22 mouse cellular contexts compared by ENCODE assay signal in genomic region chr9:54463483-54464054, GRCm38 (mm10). TPM values are rescaled to one million over a fixed set of nuclear protein-coding genes. Genes with fewer than 3 reads are reported as not detected.
DNase-seq lines count a peak whose midpoint lies in the region; ATAC-seq and TF ChIP-seq lines count a peak whose summit lies in the region.
"Had no signal": no experiment of that assay in that cellular context is flagged by ENCODE, and none has a peak within 500 bp of the region (broad histone marks: within the 10 kb centered on the region; RNA-seq: fewer than 3 reads in every experiment).

No protein-coding gene starts in this region.

- TF ChIP-seq POLR2A in MEL (IDR thresholded peaks at IDR 0.05; ENCODE audit: control insufficient read depth in 1 of 2, insufficient read depth in 1 of 2, low read depth in 1 of 2, low read length in 2 of 2, poor library complexity in 1 of 2): no peak

- H3K4me3 ChIP-seq in MEL (ENCODE audit: control insufficient read depth in 1 of 2, insufficient read depth in 1 of 2, low read depth in 2 of 2, low read length in 2 of 2): peak overlapping the region in 1 of 2 experiments; percentile 13; a peak in 1 of 4 replicates
- H3K4me3 ChIP-seq: embryonic facial prominence, embryonic 15.5 days; gastrocnemius, adult 2 months; intestine, embryonic 15.5 days; limb, embryonic 12.5 days; liver, embryonic 12.5 days had no signal

- no peak for ATAC-seq in cerebellum, adult (ENCODE audit: insufficient number of reproducible peaks, low FRiP score, low TSS enrichment)
- ATAC-seq: intestine, embryonic 15.5 days; liver, embryonic 12.5 days had no signal

- no peak for TF ChIP-seq RAD21 in MEL (IDR thresholded peaks at IDR 0.05; ENCODE audit: low read depth, low read length)

- DNase-seq in cerebellum, postnatal 10 days: peak; percentile 22 to 37
- DNase-seq in layer of hippocampus, adult 11-12 months (ENCODE audit: low spot score): peak; percentile 43
- no peak for DNase-seq in layer of hippocampus, postnatal 10 days (ENCODE audit: low spot score in 2 of 2)
- peak; percentile 51 for DNase-seq in MEL (ENCODE audit: low read depth, low spot score)
- DNase-seq in layer of hippocampus, adult 8-10 months (ENCODE audit: low spot score in 2 of 2): peak; percentile 40 to 54
- no peak for DNase-seq in lung, postnatal 36 days
- no peak for DNase-seq in gastrocnemius, postnatal 10 days
- DNase-seq: adrenal gland, postnatal 25 days; gastrocnemius, adult 2 months; heart, postnatal 14 days; kidney, adult 9 months; kidney, postnatal 36 days; lung, adult 2 months; right cerebral cortex, postnatal 14 days; thymus, adult 2 months had no signal

- H3K9me3 ChIP-seq in MEL (replicated peaks; ENCODE audit: insufficient read depth, low read length): no peaks in the 10 kb centered on the region
- H3K9me3 ChIP-seq: embryonic facial prominence, embryonic 15.5 days; G1E; intestine, embryonic 15.5 days; limb, embryonic 12.5 days; liver, embryonic 12.5 days had no signal

- no peak overlapping the region for H3K9ac ChIP-seq in MEL (ENCODE audit: control insufficient read depth, low read depth, low read length, poor library complexity, severe bottlenecking)
- H3K9ac ChIP-seq: embryonic facial prominence, embryonic 15.5 days; hindbrain, embryonic 14.5 days; intestine, embryonic 15.5 days; limb, embryonic 12.5 days; liver, embryonic 12.5 days had no signal

- H3K4me1 ChIP-seq in MEL (ENCODE audit: control insufficient read depth in 1 of 2, insufficient read depth in 2 of 2, low read length in 2 of 2): peaks cover 11 to 16% of the 10 kb centered on the region in 2 experiments
- H3K4me1 ChIP-seq: embryonic facial prominence, embryonic 15.5 days; intestine, embryonic 15.5 days; limb, embryonic 12.5 days; liver, embryonic 12.5 days had no signal

- no peaks in the 10 kb centered on the region for H3K79me2 ChIP-seq in MEL (ENCODE audit: control insufficient read depth, insufficient read depth, low read length, poor library complexity)

- 0 out of 2 replicates have a peak overlapping the region, but pooled peaks have one; percentile 42 for H3K27ac ChIP-seq in MEL (ENCODE audit: control insufficient read depth, low read depth, low read length)
- H3K27ac ChIP-seq: embryonic facial prominence, embryonic 15.5 days; gastrocnemius, adult 2 months; hindbrain, embryonic 14.5 days; intestine, embryonic 15.5 days; limb, embryonic 12.5 days; liver, embryonic 12.5 days had no signal

- H3K36me3 ChIP-seq in MEL (ENCODE audit: control insufficient read depth in 1 of 2, insufficient read depth in 2 of 2, low read length in 2 of 2): peaks cover 0 to 20% of the 10 kb centered on the region in 2 experiments; a peak in 2 of 4 replicates
- H3K36me3 ChIP-seq: embryonic facial prominence, embryonic 15.5 days; G1E; intestine, embryonic 15.5 days; limb, embryonic 12.5 days; liver, embryonic 12.5 days had no signal

- peak; percentile 41 to 59 for TF ChIP-seq EP300 in MEL (IDR thresholded peaks at IDR 0.05; ENCODE audit: low read depth in 1 of 2, low read length in 2 of 2)

- no peak for TF ChIP-seq CTCF in MEL (IDR thresholded peaks at IDR 0.05 in 2 of 3, conservative IDR thresholded peaks at IDR 0.05 in 1 of 3; ENCODE audit: control insufficient read depth in 1 of 3, insufficient read depth in 1 of 3, low read depth in 2 of 3, low read length in 3 of 3, poor library complexity in 1 of 3, severe bottlenecking in 1 of 3)

- H3K27me3 ChIP-seq in MEL (ENCODE audit: control insufficient read depth in 1 of 2, insufficient read depth in 2 of 2, low read length in 2 of 2): no peaks in the 10 kb centered on the region
- H3K27me3 ChIP-seq: embryonic facial prominence, embryonic 15.5 days; intestine, embryonic 15.5 days; limb, embryonic 12.5 days; liver, embryonic 12.5 days had no signal

TF ChIP-seq in MEL, 35 proteins besides CTCF, POLR2A, EP300 and RAD21:
- TF ChIP-seq HCFC1 (IDR thresholded peaks at IDR 0.05; ENCODE audit: low read depth, low read length): no peak
- TF ChIP-seq RCOR1 (IDR thresholded peaks at IDR 0.05; ENCODE audit: low read depth, low read length): peak; percentile 34; the same call in 1 of the 2 replicates
- peak; percentile 57 for TF ChIP-seq GATA1 (IDR thresholded peaks at IDR 0.05; ENCODE audit: low read depth, low read length)
- peak; percentile 70 for TF ChIP-seq TCF12 (IDR thresholded peaks at IDR 0.05; ENCODE audit: low read depth, low read length)
TF ChIP-seq in MEL: peak in this region for 3.

RNA-seq across cellular contexts. Expression of gene Dmxl2, which starts 37.9 kb away (rescaled TPM):
- total RNA-seq in layer of hippocampus, postnatal 10 days (2021): 100 to 1,000 TPM; 199 to 209 TPM
- total RNA-seq in MEL (2012; rRNA removed): 6.1 and 6.9 TPM in 2 replicates
- polyA plus RNA-seq in MEL (2012; ENCODE audit: insufficient read depth in 1 of 2, insufficient read length in 2 of 2, low read depth in 1 of 2, low replicate concordance in 2 of 2, missing spikeins in 1 of 2): 100 to 1,000 TPM in 1 of 2 experiments, 1 to 10 TPM in 1; 9.1 to 238 TPM
- 100 to 1,000 TPM; 184 to 220 (median 198) TPM for total RNA-seq in layer of hippocampus, adult 8-10 months (2022)
- total RNA-seq in gastrocnemius, postnatal 10 days (2021): 1 to 10 TPM; 5.5 to 7.0 TPM
- polyA plus RNA-seq: G1E had no signal

Comparison
In these comparisons a context has a peak if more than half of its experiments do, and no peak if none do; other contexts are left out.
1. DNase-seq: peak in cerebellum, postnatal 10 days (2 of 2), layer of hippocampus, adult 11-12 months (single experiment), MEL (single experiment) and layer of hippocampus, adult 8-10 months (2 of 2); none in layer of hippocampus, postnatal 10 days (0 of 2), lung, postnatal 36 days (single experiment) and gastrocnemius, postnatal 10 days (single experiment).
2. RNA of gene Dmxl2, which starts 37.9 kb away (total RNA-seq): 199 to 209 TPM in layer of hippocampus, postnatal 10 days and 184 to 220 TPM in layer of hippocampus, adult 8-10 months; 5.5 to 7.0 TPM in gastrocnemius, postnatal 10 days and 6.1 to 6.9 TPM in MEL; every median in the first group is over 10 times any median in the second.